Mouse (Mus musculus) lung, adult 2 months (tissue): ENCODE results near the gene Glrx5.

ENCODE experiments used
- CTCF ChIP-seq: fragments of 200-500 bp; IDR thresholded peaks from 2 replicates; pipeline ENCODE4 v1.5.1; 2011; ENCODE audit warnings: mild to moderate bottlenecking, low read length, control low read depth; ENCODE audit not compliant: insufficient read depth
- POLR2A ChIP-seq: fragments of 200-500 bp; IDR thresholded peaks from 2 replicates; pipeline ENCODE4 v1.6.1; 2011; ENCODE audit warnings: low read depth, mild to moderate bottlenecking, control low read depth, low read length, borderline replicate concordance; ENCODE audit errors: extremely low read depth

DNA sequence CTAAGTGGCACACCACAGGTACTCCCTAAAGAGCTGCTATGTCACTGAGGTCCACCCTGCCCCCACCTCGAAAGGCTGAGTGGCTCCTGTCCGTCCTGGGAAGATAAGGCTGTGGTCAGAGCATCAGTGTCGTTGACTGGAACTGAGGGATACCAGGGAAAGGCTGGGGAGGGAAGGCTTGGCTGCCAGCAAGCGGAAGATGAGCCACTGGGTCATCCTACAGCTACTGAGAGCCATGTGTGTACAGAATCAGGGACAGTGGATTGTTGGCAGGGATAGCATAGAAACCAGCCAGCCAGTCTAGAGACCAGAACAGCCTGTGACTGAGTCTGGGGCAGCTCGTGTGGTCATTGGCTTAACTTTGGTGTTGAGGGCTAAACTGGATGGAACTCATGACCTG lies 51.7 kb downstream of the Glrx5 start:
- TF ChIP-seq CTCF (no peak), POLR2A (no peak)
